8 mouse cellular contexts compared by ENCODE assay signal in the genomic region with DNA sequence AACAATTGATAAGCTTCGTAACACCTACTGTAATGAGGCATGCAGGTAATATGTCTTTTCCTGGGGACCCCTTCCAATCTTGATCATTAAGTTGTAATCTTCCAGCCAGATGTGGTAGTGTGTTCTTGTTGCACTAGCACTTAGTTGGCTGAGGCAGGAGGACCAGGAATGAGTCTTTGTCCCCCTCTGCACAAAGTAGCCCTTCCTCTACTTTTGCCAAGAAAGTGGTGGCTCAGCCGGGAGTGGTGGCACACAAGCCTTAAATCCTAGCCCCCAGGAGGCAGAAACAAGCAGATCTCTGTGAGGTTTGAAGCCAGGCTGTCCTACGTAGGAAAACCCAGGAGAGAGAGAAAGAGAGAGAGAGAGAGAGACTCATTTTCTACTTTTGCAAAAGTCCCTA. TPM values are rescaled to one million over a fixed set of nuclear protein-coding genes. Genes with fewer than 3 reads are reported as not detected.
A peak's percentile ranks its signal among the peaks of the same experiment; 100 is the strongest.
DNase-seq lines count a peak whose midpoint lies in the region; ATAC-seq and TF ChIP-seq lines count a peak whose summit lies in the region.
"Had no signal": no experiment of that assay in that cellular context is flagged by ENCODE, and none has a peak within 500 bp of the region (broad histone marks: within the 10 kb centered on the region; RNA-seq: fewer than 3 reads in every experiment).

No protein-coding gene starts in this region.

- peak overlapping the region; percentile 3; the same call in 1 of the 2 replicates for H3K4me2 ChIP-seq in neural tube, embryonic 11.5 days (ENCODE audit: low read depth)
- no peak overlapping the region for H3K4me2 ChIP-seq in forebrain, postnatal 0 days (ENCODE audit: low read depth)
- H3K4me2 ChIP-seq in limb, embryonic 15.5 days, result no peak overlapping the region
- peak overlapping the region; percentile 72 for H3K4me2 ChIP-seq in stomach, embryonic 16.5 days (ENCODE audit: low read depth, low read length)

- ATAC-seq in neural tube, embryonic 11.5 days (ENCODE audit: insufficient read depth, low FRiP score, low TSS enrichment), result no peak
- ATAC-seq in forebrain, postnatal 0 days, result no peak
- ATAC-seq in limb, embryonic 15.5 days (ENCODE audit: insufficient number of reproducible peaks, low FRiP score, low TSS enrichment, low read depth), result no peak
- ATAC-seq in stomach, embryonic 16.5 days (ENCODE audit: insufficient read depth, low FRiP score), result no peak

- H3K9me3 ChIP-seq in neural tube, embryonic 11.5 days (ENCODE audit: control insufficient read depth, low read length), result no peaks in the 10 kb centered on the region
- H3K9me3 ChIP-seq in forebrain, postnatal 0 days (ENCODE audit: low read length), result no peaks in the 10 kb centered on the region
- H3K9me3 ChIP-seq in limb, embryonic 15.5 days, result no peaks in the 10 kb centered on the region
- H3K9me3 ChIP-seq in stomach, embryonic 16.5 days (replicated peaks; ENCODE audit: control insufficient read depth, low read length), result no peaks in the 10 kb centered on the region

- 51% methylated on average over 3 of the region's 3 CpGs for WGBS in neural tube, embryonic 11.5 days
- WGBS in forebrain, postnatal 0 days, result 32% methylated on average over 3 of the region's 3 CpGs
- 52% methylated on average over 3 of the region's 3 CpGs for WGBS in limb, embryonic 15.5 days
- WGBS in stomach, embryonic 16.5 days, result 61% methylated on average over 3 of the region's 3 CpGs

- no peak for DNase-seq in neural tube, embryonic 11.5 days (ENCODE audit: low spot score)
- DNase-seq in neural tube, embryonic 10.5 days (ENCODE audit: extremely low spot score, low spot score), result no peak
- DNase-seq in forebrain, postnatal 0 days, result no peak
- no peak for DNase-seq in ovary, postnatal 36 days (ENCODE audit: low spot score)
- DNase-seq in ovary, postnatal 14 days (ENCODE audit: low spot score), result no peak
- DNase-seq: kidney, adult 8-10 months had no signal

- H3K27ac ChIP-seq in neural tube, embryonic 11.5 days (ENCODE audit: low read depth, low read length), result peak overlapping the region; percentile 99
- H3K27ac ChIP-seq in forebrain, postnatal 0 days (ENCODE audit: low read depth, low read length), result peak overlapping the region; percentile 71
- peak overlapping the region; percentile 95 for H3K27ac ChIP-seq in limb, embryonic 15.5 days
- H3K27ac ChIP-seq in stomach, embryonic 16.5 days (ENCODE audit: low read length), result peak overlapping the region; percentile 100

- H3K4me3 ChIP-seq in neural tube, embryonic 11.5 days (ENCODE audit: low read depth, low read length), result no peak overlapping the region
- H3K4me3 ChIP-seq in forebrain, postnatal 0 days (ENCODE audit: low read depth, low read length), result no peak overlapping the region
- no peak overlapping the region for H3K4me3 ChIP-seq in limb, embryonic 15.5 days
- H3K4me3 ChIP-seq in stomach, embryonic 16.5 days (replicated peaks; ENCODE audit: low read length), result no peak overlapping the region

- no peak for TF ChIP-seq CTCF in forebrain, postnatal 0 days (IDR thresholded peaks at IDR 0.05; ENCODE audit: low read depth)

- no peaks in the 10 kb centered on the region for H3K36me3 ChIP-seq in neural tube, embryonic 11.5 days (ENCODE audit: control insufficient read depth, insufficient read depth, low read length)
- no peaks in the 10 kb centered on the region for H3K36me3 ChIP-seq in forebrain, postnatal 0 days (ENCODE audit: insufficient read depth)
- no peaks in the 10 kb centered on the region for H3K36me3 ChIP-seq in limb, embryonic 15.5 days
- no peaks in the 10 kb centered on the region for H3K36me3 ChIP-seq in stomach, embryonic 16.5 days (ENCODE audit: control insufficient read depth, insufficient read depth, low read length)

- H3K27me3 ChIP-seq in neural tube, embryonic 11.5 days (ENCODE audit: control insufficient read depth, insufficient read depth, low read length), result no peaks in the 10 kb centered on the region
- no peaks in the 10 kb centered on the region for H3K27me3 ChIP-seq in forebrain, postnatal 0 days (ENCODE audit: insufficient read depth, low read length)
- H3K27me3 ChIP-seq in limb, embryonic 15.5 days, result no peaks in the 10 kb centered on the region
- H3K27me3 ChIP-seq in stomach, embryonic 16.5 days (ENCODE audit: control insufficient read depth, insufficient read depth, low read length), result no peaks in the 10 kb centered on the region

- H3K9ac ChIP-seq in neural tube, embryonic 11.5 days (ENCODE audit: low read length), result 0 out of 2 replicates have a peak overlapping the region, but pooled peaks have one; percentile 11
- no peak overlapping the region for H3K9ac ChIP-seq in forebrain, postnatal 0 days
- H3K9ac ChIP-seq in limb, embryonic 15.5 days, result no peak overlapping the region
- H3K9ac ChIP-seq in stomach, embryonic 16.5 days (ENCODE audit: low read length), result peak overlapping the region; percentile 71

- peaks cover 57% of the 10 kb centered on the region for H3K4me1 ChIP-seq in neural tube, embryonic 11.5 days (ENCODE audit: control insufficient read depth, insufficient read depth, low read length)
- H3K4me1 ChIP-seq in forebrain, postnatal 0 days (ENCODE audit: insufficient read depth), result peaks cover 20% of the 10 kb centered on the region
- H3K4me1 ChIP-seq in limb, embryonic 15.5 days, result peaks cover 62% of the 10 kb centered on the region
- H3K4me1 ChIP-seq in stomach, embryonic 16.5 days (ENCODE audit: control insufficient read depth, insufficient read depth, low read length), result peaks cover 62% of the 10 kb centered on the region

RNA-seq across cellular contexts. Expression of a gene that starts 17.0 kb away (rescaled TPM):
- 97.9 and 110 TPM in 2 replicates for polyA plus RNA-seq in neural tube, embryonic 11.5 days (2014; fragmentation: Nextera tagmentation; extraction: Ambion mirVana)
- total RNA-seq in forebrain, postnatal 0 days (2014; rRNA removed), result 9.2 and 11.9 TPM in 2 replicates
- polyA plus RNA-seq in forebrain, postnatal 0 days (2015; fragmentation: Nextera tagmentation; extraction: Ambion mirVana), result 10.1 and 12.0 TPM in 2 replicates
- polyA plus RNA-seq in limb, embryonic 15.5 days (2015; fragmentation: Nextera tagmentation; extraction: Ambion mirVana), result 30.9 and 35.1 TPM in 2 replicates
- 98.5 and 110 TPM in 2 replicates for polyA plus RNA-seq in stomach, embryonic 16.5 days (2015; fragmentation: Nextera tagmentation; extraction: Ambion mirVana)

RNA-seq across cellular contexts. Expression of a gene that starts 24.9 kb away (rescaled TPM):
- 16.0 and 16.7 TPM in 2 replicates for polyA plus RNA-seq in neural tube, embryonic 11.5 days (2014; fragmentation: Nextera tagmentation; extraction: Ambion mirVana)
- total RNA-seq in forebrain, postnatal 0 days (2014; rRNA removed), result 7.0 and 14.2 TPM in 2 replicates
- polyA plus RNA-seq in forebrain, postnatal 0 days (2015; fragmentation: Nextera tagmentation; extraction: Ambion mirVana), result 14.7 and 19.6 TPM in 2 replicates
- 147 and 186 TPM in 2 replicates for polyA plus RNA-seq in limb, embryonic 15.5 days (2015; fragmentation: Nextera tagmentation; extraction: Ambion mirVana)
- polyA plus RNA-seq in stomach, embryonic 16.5 days (2015; fragmentation: Nextera tagmentation; extraction: Ambion mirVana), result 12.3 and 13.1 TPM in 2 replicates

RNA-seq across cellular contexts. Expression of a gene that starts 49.1 kb away (rescaled TPM):
- 0.15 TPM in 1 of 2 replicates, not detected in the other for polyA plus RNA-seq in neural tube, embryonic 11.5 days (2014; fragmentation: Nextera tagmentation; extraction: Ambion mirVana)
- 0.19 and 0.46 TPM in 2 replicates for total RNA-seq in forebrain, postnatal 0 days (2014; rRNA removed)
- 0.30 and 0.41 TPM in 2 replicates for polyA plus RNA-seq in forebrain, postnatal 0 days (2015; fragmentation: Nextera tagmentation; extraction: Ambion mirVana)
- polyA plus RNA-seq in limb, embryonic 15.5 days (2015; fragmentation: Nextera tagmentation; extraction: Ambion mirVana), result 0.50 and 0.59 TPM in 2 replicates
- polyA plus RNA-seq in stomach, embryonic 16.5 days (2015; fragmentation: Nextera tagmentation; extraction: Ambion mirVana), result 4.8 and 8.4 TPM in 2 replicates

Comparison
In these comparisons a context has a peak if more than half of its experiments do, and no peak if none do; other contexts are left out.
1. H3K4me2 ChIP-seq: peak in neural tube, embryonic 11.5 days (single experiment) and stomach, embryonic 16.5 days (single experiment); none in forebrain, postnatal 0 days (single experiment) and limb, embryonic 15.5 days (single experiment).
2. H3K9ac ChIP-seq: peak in neural tube, embryonic 11.5 days (single experiment) and stomach, embryonic 16.5 days (single experiment); none in forebrain, postnatal 0 days (single experiment) and limb, embryonic 15.5 days (single experiment).
3. Peak in every context shown above with its lines, with median percentiles within 50 percentile points of each other: H3K27ac ChIP-seq.